Mouse (Mus musculus) cerebellum, adult 2 months (tissue): ENCODE measurements at regions not wholly inside any gene's neighbourhood (a gene's known extent, or its start where the extent isn't known, plus 50 kb on each side); places are given as distances from the start of the nearest gene placed in this dataset.

Experiments used
- DNase-seq, 2 experiments: peaks; one replicate each; pipeline ENCODE4 v3.0.0; 2021
- H3K27ac ChIP-seq: fragments of 200-500 bp; 2 replicates; pipeline ENCODE4 v1.5.1; 2012; ENCODE audit warnings: low read length, control low read depth, inconsistent platforms; ENCODE audit not compliant: insufficient read depth
- H3K27me3 ChIP-seq: fragments of 200-500 bp; 2 replicates; pipeline ENCODE4 v1.6.1; 2012; ENCODE audit warnings: inconsistent platforms, mild to moderate bottlenecking, low read length, moderate library complexity; ENCODE audit not compliant: control insufficient read depth, insufficient read depth
- H3K4me1 ChIP-seq: fragments of 200-500 bp; 2 replicates; pipeline ENCODE4 v1.6.1; 2011; ENCODE audit warnings: low read length; ENCODE audit not compliant: control insufficient read depth, insufficient read depth
- H3K4me3 ChIP-seq: fragments of 200-500 bp; replicated peaks from 2 replicates; pipeline ENCODE3; 2011; ENCODE audit warnings: mild to moderate bottlenecking, low read depth, low read length, control low read depth; ENCODE audit not compliant: insufficient read depth
- CTCF ChIP-seq: fragments of 200-500 bp; IDR thresholded peaks from 2 replicates; pipeline ENCODE4 v1.5.1; 2011; ENCODE audit warnings: low read depth, mild to moderate bottlenecking, control low read depth, low read length, moderate library complexity, borderline replicate concordance; ENCODE audit not compliant: insufficient read depth
- POLR2A ChIP-seq: fragments of 200-500 bp; IDR thresholded peaks from 2 replicates; pipeline ENCODE4 v1.6.1; 2011; ENCODE audit warnings: low read length, control low read depth, borderline replicate concordance; ENCODE audit not compliant: insufficient read depth
- WGBS: fragments of 180-500 bp; shearing (Covaris S2); methylation state at CpG from one replicate; pipeline ENCODE4 v1.1.7; 2018; 5-methylcytosine and 5-hydroxymethylcytosine counted together

DNA sequence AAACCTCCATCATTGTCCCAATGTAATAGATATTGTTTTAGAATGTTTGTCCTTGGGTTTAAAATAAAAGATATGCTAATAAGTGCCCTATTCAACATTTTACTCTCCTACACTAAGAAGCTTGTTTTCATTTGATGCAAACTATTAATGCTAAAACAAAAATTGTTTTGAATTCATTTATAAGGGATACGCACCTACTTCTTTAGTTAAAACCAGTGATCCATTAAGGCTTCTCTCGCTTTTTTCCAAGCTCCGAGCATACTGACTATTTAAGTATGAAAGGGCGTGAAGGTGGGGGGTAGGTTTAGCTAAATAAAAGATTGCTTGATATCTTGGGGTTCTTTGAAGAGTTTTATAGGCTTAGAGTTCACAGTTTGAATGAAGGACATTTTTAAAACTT lies 195.1 kb downstream of the Nr2f2 start:
- TF ChIP-seq POLR2A (no peak), CTCF (no peak)
- 26% methylated on average over 4 of the region's 4 CpGs for WGBS
- peaks cover 2% of the 10 kb centered on the region; the same call in 1 of the 2 replicates for H3K27me3 ChIP-seq
- H3K4me1 ChIP-seq = no peaks in the 10 kb centered on the region
- no peak overlapping the region for H3K4me3 ChIP-seq
- H3K27ac ChIP-seq = no peak overlapping the region
- DNase-seq = no peak

DNA sequence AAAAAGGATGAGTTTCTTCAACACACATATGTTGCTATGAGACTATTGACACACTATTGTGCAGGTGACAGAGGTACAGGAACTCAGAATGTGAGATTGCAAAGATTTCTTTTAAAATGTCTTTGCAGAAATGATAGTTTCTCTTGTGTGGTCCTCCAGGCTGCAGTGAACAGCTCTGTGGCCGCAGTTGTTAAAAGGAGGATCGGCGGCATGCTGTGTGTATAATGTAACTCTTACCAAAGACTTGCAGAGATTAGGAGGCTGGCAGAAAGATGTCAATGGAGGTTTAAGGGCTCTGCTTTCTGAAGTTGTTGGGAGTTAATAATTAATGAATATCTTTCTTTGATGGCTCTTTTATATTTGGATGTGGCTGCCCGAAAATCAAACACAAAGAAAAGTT lies 198.5 kb downstream of the Nr2f2 start:
- 13% methylated on average over 4 of the region's 4 CpGs for WGBS
- H3K27me3 ChIP-seq = no peaks in the 10 kb centered on the region; the same call in 1 of the 2 replicates
- TF ChIP-seq POLR2A (no peak), CTCF (no peak)
- DNase-seq = no peak
- H3K4me1 ChIP-seq = no peaks in the 10 kb centered on the region
- no peak overlapping the region for H3K4me3 ChIP-seq
- H3K27ac ChIP-seq = no peak overlapping the region

DNA sequence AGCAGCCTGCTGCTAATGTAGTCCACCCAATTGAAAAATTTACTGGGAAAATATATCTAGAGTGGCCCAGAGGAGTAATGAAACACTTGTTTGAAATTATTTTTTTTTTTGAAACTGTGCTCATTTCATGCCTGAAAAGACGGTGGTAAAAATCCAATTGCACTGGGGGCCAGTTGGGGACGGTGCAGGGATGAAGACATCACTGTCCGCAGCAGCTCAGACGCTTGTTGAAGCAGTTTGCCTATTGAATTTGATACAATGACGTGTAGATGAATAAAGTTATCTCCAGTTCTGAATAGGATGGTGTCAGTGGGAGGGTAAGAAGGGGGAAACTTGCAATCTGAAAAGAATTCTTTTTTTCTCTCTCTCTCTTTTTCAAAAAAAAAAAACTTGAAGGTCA lies 200.5 kb downstream of the Nr2f2 start:
- Histone ChIP-seq H3K27me3 (no peaks in the 10 kb centered on the region; the same call in 1 of the 2 replicates), H3K4me1 (no peaks in the 10 kb centered on the region), H3K4me3 (no peak overlapping the region), H3K27ac (no peak overlapping the region)
- no peak for DNase-seq
- no peak for TF ChIP-seq POLR2A
- no peak for TF ChIP-seq CTCF
- WGBS = 31% methylated on average over 5 of the region's 5 CpGs

DNA sequence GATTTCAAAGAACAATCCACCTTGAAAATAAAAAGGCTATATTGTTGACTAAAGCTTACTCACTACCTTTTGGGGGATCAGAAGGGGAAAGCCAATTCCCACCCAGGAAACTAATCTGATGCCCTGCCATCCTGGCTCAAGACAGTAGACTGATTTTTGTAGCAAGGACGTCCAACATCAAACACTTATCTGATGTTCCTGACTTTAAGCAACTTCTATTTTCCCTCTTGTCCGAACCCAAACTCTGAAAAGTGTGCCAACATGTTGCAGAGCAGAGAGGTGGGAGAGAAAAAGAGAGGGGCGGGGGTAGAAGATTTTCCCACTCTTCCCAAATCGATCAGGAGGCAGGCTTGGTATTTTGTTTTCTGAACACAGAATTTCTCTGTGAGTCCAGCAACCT lies 201.0 kb downstream of the Nr2f2 start:
- Histone ChIP-seq H3K4me1 (no peaks in the 10 kb centered on the region), H3K27me3 (no peaks in the 10 kb centered on the region; the same call in 1 of the 2 replicates), H3K4me3 (no peak overlapping the region), H3K27ac (no peak overlapping the region)
- no peak for DNase-seq
- WGBS = 34% methylated on average over 4 of the region's 4 CpGs
- TF ChIP-seq CTCF (no peak), POLR2A (no peak)

DNA sequence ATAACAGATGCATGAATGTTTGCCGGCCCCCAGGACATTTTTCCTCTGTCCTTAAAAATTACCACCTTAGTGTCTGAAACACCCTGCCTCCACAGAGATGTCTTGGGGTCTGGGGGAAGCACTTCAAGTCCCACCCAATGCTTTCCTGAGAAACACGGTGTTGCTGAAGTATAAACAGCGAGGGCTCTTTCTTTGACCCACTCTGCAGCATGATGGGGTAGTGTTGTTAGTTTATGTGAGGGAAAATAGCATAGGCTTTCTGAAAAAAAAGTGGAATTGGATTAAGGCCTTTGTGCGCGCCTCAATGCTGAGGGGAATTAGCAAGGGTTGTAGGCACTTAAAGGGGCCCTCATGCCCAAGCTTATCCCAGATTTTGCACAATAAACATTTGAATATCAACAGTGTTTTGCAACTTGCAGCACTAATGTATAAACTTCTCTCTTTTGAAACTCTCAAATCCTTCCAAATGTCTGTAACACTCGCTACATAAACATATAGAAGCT lies 201.8 kb downstream of the Nr2f2 start:
- no peak for TF ChIP-seq CTCF
- TF ChIP-seq POLR2A = no peak
- no peak overlapping the region for H3K4me3 ChIP-seq
- H3K27ac ChIP-seq = no peak overlapping the region
- H3K4me1 ChIP-seq = no peaks in the 10 kb centered on the region
- 66% methylated on average over 6 of the region's 6 CpGs for WGBS
- H3K27me3 ChIP-seq = no peaks in the 10 kb centered on the region; the same call in 1 of the 2 replicates
- DNase-seq = no peak

DNA sequence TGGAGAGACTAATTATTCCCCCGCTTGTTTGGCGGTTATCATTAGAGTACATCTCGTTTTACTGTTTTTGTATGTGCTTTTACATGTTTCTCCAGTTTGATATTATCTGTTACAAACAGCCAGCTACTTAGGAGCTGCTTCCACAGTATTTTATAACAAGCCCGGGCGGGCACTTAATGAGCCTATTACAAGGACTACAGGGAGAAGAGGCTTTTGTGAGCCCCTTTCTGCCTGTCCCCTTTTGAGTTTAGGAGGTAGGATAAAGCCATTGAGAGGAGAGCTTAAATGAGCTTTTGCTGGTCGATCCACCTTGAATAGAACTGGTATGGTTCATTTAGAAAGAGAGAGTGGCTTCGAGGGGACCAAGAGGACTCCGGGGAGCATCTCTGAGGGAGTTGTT lies 208.0 kb downstream of the Nr2f2 start:
- DNase-seq = no peak
- WGBS = 44% methylated on average over 8 of the region's 8 CpGs
- Histone ChIP-seq H3K4me3 (no peak overlapping the region), H3K27ac (no peak overlapping the region), H3K4me1 (no peaks in the 10 kb centered on the region), H3K27me3 (no peaks in the 10 kb centered on the region; the same call in 1 of the 2 replicates)
- no peak for TF ChIP-seq CTCF
- TF ChIP-seq POLR2A = no peak

DNA sequence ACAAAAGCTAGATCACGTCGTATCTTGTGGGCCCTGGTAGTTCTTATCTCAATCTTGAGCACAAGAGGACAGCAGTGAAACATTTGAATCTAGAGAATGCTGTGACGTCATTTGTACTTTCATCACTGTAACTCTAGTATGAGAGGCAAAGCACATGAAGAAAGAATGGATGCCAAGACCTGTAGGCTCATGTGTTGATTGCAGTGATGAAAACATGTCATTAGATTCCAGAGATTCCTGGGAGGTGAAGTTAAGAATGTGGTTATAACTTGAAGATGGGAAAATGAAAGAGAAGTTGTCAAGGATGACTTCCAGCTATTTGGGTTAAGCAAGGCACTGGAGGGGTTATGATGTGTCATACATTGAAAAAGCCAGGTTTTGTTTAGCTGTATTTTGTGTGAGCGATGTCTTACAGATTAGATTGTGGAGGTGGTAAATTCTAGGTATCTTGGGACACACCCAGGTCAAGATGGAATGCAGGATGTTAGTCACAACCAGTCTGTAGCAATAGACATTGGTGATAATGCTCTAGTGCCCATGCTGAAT lies 221.7 kb downstream of the Nr2f2 start:
- DNase-seq = no peak
- H3K4me3 ChIP-seq = no peak overlapping the region
- no peak overlapping the region for H3K27ac ChIP-seq
- no peaks in the 10 kb centered on the region for H3K27me3 ChIP-seq
- no peak for TF ChIP-seq CTCF
- no peak for TF ChIP-seq POLR2A
- 85% methylated on average over 4 of the region's 4 CpGs for WGBS
- H3K4me1 ChIP-seq = no peaks in the 10 kb centered on the region

DNA sequence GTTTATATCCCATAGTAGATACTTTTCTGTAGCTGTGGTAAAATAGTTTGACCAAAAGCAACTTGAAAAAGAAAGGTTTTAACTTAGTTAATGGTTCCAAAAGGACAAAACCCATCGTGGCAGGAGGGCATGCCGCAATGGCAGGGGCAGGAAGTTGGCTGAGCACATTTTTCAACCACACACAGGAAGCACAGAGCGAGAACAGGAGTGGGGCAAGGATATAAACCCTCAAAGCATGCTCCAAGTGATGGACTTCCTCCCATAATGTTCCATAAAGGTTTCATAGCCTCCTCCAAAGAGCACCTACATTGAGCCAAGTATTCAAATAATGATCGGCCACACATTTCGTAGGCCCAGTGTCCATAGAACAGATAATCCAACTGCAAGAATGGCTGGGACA lies 229.7 kb downstream of the Nr2f2 start:
- H3K27me3 ChIP-seq = no peaks in the 10 kb centered on the region; the same call in 1 of the 2 replicates
- TF ChIP-seq CTCF (no peak), POLR2A (no peak)
- DNase-seq = no peak
- H3K27ac ChIP-seq = no peak overlapping the region
- no peaks in the 10 kb centered on the region for H3K4me1 ChIP-seq
- H3K4me3 ChIP-seq = no peak overlapping the region
- WGBS = 86% methylated on average over 5 of the region's 5 CpGs
